Mouse (Mus musculus): Measurements from ENCODE around the gene Ppp1r12b. TPM values are rescaled to one million over a fixed set of nuclear protein-coding genes. Genes with fewer than 3 reads are reported as not detected.
"Not testable (repeated sequence)": the region's sequence is repeated elsewhere in the genome, so short reads cannot be mapped to it uniquely, and the experiment has no call there.

Ppp1r12b gene
- total RNA-seq, 2 experiments from 2014 or later, result 6.7 to 10.3 TPM

GRCm38 (mm10) chr1:134858344-134859053, 97.2 kb downstream of the Ppp1r12b start:
- ATAC-seq (replicated peaks; ENCODE audit: low FRiP score, low TSS enrichment, poor library complexity, severe bottlenecking), result no peak

DNA sequence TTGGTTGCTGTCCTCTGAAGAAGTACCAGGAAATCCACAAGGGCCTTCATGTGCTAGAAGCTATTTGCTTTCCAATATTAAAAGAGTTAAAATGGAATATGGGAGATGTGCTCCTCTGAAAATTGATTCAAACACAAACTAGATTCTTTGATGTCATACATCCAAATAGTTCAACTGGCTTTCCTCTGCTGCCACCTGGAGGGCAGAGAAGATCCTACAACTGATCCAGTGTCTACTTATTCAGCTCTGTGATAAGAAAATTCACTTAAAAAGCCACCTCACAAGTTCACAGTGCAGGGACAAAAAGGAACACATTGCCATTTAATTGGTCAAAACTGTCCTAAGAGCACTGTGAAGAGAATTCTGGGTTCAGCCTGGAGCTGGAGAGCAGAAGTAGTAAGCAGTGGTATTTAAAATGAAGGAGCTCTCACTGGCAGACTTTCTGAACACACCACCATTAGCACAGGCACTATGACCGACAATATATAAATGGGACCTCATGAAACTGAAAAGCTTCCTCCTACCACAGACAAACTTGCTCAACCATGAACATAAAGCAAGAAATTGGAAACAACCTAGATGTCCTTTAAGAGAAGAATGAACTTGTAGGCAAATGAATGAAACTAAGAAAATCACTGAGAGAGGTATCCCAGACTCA, 101.3 kb downstream of the Ppp1r12b start:
- peak; percentile 71 for ATAC-seq (replicated peaks; ENCODE audit: low FRiP score, low TSS enrichment, poor library complexity, severe bottlenecking)

DNA sequence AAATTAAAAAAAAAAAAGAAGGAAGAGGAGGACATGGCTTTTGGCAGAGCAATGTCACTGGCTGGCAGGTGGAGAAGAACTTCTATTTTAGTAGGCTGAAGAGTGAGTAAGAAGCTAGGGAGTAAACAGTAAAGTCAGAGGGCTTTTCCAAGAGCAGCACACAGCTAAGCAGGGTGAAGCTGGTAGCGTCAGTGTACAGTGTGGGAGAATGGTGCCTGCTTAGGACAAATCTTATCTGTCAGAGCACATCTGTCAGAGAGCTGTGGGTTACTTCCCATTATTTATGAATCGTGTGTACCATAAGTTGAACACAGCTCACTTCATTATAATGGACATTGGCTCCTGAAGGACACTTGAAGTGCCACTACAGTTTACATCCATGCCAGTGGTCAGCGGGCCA, 102.9 kb downstream of the Ppp1r12b start:
- peak; percentile 59; the same call in 1 of the 2 replicates for ATAC-seq (replicated peaks; ENCODE audit: low FRiP score, low TSS enrichment, poor library complexity, severe bottlenecking)

DNA sequence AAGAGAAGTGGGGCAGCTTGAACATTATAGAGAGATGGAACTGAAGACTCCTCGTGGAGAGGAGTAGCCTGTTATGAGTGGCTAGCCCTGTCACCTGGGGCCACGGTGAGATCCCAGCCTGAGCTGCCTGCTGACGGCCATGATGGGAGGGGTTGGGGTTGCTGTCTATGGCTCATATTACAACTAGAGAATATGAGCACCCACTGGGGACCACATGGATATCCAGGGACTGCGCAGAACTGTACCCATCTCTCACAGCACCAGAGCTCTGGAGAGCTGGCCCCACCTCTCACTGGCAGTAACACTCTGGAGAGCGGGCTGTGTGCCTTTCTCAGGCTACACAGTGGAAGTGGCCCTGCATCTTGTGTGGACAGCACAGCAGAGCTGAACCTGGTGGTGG, 104.5 kb downstream of the Ppp1r12b start:
- ATAC-seq (replicated peaks; ENCODE audit: low FRiP score, low TSS enrichment, poor library complexity, severe bottlenecking), result 0 out of 2 replicates have a peak, but pooled peaks have one; percentile 6

DNA sequence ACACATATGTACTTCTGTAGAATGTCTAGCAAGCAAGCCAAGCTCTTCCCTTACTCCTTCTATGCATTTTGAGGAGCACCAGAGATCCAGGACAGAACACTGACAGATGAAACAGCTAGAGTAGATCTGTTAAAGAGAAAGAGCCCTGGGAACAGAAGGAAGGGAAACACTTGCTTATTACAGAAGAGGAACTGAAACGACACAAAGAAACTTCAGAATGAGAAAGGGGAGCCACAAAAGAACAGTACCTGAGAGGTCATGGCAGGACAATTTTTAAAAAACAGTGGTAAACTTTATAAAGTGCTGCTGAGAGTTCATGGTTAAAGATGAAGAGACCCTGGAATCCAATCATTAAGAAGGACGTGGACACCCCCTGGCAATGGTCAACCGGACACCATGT, 105.4 kb downstream of the Ppp1r12b start:
- ATAC-seq (replicated peaks; ENCODE audit: low FRiP score, low TSS enrichment, poor library complexity, severe bottlenecking), result no peak

GRCm38 (mm10) chr1:134847851-134848250, 107.9 kb downstream of the Ppp1r12b start:
- ATAC-seq (replicated peaks; ENCODE audit: low FRiP score, low TSS enrichment, poor library complexity, severe bottlenecking), result no peak

GRCm38 (mm10) chr1:134846295-134846988, 109.3 kb downstream of the Ppp1r12b start:
- no peak for ATAC-seq (replicated peaks; ENCODE audit: low FRiP score, low TSS enrichment, poor library complexity, severe bottlenecking)

DNA sequence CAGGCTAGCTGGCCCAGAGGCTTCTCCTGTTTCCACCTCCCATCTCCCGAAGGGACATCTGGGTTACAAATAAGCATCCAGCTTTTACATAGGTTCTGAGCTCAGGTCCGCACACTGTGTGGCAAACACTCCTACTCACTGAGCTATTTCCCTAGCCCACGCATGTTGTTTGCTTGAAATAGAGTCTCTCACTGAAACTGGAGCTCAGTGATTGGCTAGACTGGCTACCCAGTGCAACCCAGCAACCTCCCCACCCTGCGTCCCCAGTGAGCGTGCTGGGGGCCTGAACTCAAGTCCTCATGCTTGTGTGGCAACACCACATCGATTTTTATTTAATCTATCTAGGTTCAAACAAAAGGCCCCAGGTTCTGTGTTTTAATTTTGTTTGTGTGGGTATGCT, 112.4 kb downstream of the Ppp1r12b start:
- no peak for ATAC-seq (replicated peaks; ENCODE audit: low FRiP score, low TSS enrichment, poor library complexity, severe bottlenecking)

GRCm38 (mm10) chr1:134836909-134837480, 118.7 kb downstream of the Ppp1r12b start:
- no peak for ATAC-seq (replicated peaks; ENCODE audit: low FRiP score, low TSS enrichment, poor library complexity, severe bottlenecking)

GRCm38 (mm10) chr1:134830881-134831280, 124.9 kb downstream of the Ppp1r12b start:
- ATAC-seq (replicated peaks; ENCODE audit: low FRiP score, low TSS enrichment, poor library complexity, severe bottlenecking), result not testable (repeated sequence)

DNA sequence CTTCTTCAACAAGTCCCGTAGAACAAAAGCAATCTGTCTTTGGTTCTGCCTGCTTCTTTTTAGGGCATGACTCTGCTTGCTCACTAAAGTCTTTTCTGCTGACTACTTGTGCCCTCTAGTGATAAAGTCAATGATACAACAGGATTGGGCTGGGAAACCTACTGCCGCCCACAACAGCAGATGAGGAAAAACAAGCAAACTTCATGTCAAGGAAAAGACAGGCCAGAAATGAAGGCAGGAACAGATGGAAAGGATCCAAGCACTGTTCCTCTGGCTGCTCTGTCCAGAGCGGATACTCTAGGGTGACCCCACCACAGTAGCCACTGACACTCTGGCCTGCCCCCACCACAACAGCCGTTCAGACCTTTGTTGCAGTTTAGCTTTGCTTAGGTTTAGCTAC, 126.1 kb downstream of the Ppp1r12b start:
- ATAC-seq (replicated peaks; ENCODE audit: low FRiP score, low TSS enrichment, poor library complexity, severe bottlenecking), result 0 out of 2 replicates have a peak, but pooled peaks have one; percentile 47

DNA sequence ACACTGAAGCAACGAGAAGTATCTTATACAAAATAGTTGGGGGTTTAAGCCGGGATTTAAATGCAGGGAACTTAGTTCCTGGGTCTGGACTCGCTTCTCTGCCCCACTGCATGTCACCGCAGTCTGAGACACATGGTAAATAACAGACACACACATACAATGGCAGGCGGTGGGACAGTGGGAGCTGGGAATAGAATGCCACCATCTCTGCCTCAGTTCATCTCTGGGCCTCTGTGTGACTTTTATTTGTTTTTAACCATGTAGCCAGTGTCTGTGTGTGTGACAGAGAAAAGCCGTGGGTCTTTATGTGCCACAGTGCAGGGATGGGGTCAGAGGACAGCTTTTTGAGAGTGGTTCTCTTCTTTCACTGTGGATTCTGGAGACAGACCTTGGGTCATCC, 130.8 kb downstream of the Ppp1r12b start:
- ATAC-seq (replicated peaks; ENCODE audit: low FRiP score, low TSS enrichment, poor library complexity, severe bottlenecking), result no peak

- no peak for ATAC-seq (replicated peaks; ENCODE audit: low FRiP score, low TSS enrichment, poor library complexity, severe bottlenecking)
Measured at GRCm38 (mm10) chr1:134823842-134824241, 131.9 kb downstream of the Ppp1r12b start.

DNA sequence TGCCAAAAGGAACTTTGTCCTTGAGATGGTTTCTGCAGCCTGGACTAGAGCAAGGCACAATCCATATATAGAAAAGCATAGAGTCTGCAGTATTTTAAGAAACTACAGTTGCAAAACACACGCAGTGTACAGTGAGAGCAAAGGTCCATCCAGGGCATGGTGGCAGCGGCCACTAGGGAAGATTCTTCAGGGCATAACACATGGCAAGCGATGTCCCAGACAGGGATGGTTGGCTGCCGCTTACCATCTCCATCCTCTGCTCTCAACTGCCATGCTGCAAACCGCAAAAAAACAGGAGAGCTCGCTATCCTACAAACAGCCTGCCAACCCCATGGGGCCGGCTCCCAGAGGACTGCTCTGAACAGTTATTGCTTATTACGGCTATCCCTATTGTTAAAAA, 132.4 kb downstream of the Ppp1r12b start:
- no peak for ATAC-seq (replicated peaks; ENCODE audit: low FRiP score, low TSS enrichment, poor library complexity, severe bottlenecking)

DNA sequence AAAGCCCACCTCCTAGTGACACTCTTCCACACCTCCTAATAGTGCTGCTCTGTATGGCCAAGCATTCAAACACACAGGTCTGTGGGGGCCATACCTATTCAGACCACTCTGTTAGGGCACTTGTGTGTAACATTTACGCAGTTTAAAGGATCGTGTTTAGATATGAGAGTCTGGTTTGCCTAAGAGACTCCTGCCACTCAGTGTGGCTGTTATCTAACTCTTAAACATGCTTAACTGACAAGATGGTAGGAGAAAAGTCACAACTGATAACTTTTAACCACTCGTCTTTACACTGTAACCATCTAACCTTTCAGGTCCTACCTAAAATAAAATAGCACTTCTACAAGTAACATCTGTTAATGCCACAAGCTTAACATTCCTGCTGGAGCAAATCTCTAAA, 134.9 kb downstream of the Ppp1r12b start:
- ATAC-seq (replicated peaks; ENCODE audit: low FRiP score, low TSS enrichment, poor library complexity, severe bottlenecking), result peak; percentile 62

DNA sequence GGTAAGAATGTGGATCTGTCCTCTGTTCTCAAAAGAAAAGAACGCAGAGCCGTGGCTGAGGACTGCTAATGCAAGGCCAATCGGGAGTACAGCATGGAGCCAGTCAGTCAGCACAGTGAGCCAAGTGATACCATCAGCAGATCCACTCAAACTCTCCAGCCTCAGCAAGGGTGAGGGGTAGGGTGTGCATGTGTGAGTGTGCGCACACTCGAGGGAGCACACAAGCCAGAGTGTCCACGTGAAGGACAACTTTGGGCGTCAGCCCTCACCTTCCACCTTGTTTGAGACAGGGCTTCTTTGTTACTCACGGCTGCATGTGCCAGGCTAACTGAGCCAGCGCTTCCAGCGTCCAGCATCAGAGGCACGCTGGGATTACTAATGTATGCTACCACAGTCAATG, 136.5 kb downstream of the Ppp1r12b start:
- ATAC-seq (replicated peaks; ENCODE audit: low FRiP score, low TSS enrichment, poor library complexity, severe bottlenecking), result no peak

GRCm38 (mm10) chr1:134818716-134819115, 137.0 kb downstream of the Ppp1r12b start:
- no peak for ATAC-seq (replicated peaks; ENCODE audit: low FRiP score, low TSS enrichment, poor library complexity, severe bottlenecking)

- ATAC-seq (replicated peaks; ENCODE audit: low FRiP score, low TSS enrichment, poor library complexity, severe bottlenecking), result no peak
Measured at GRCm38 (mm10) chr1:134817916-134818595, 137.7 kb downstream of the Ppp1r12b start.

DNA sequence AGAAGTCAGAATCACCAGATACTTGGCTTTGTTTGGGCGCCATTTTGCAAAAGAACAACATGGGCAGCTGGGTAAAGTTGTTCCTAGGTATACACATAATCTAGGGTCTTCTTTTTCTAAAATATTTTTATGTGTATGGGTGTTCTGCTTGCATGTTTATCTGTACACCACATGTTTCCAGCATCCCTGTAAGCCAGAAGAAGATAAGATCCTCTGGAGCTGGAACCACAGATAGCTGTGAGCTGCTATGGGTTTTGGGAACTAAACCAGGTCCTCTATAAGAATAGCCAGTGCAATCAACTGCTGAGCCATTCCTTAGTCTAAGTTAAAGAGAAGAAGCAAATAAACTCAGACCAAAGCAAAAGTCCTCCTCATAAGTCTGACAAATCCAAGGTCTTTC, 138.6 kb downstream of the Ppp1r12b start:
- no peak for ATAC-seq (replicated peaks; ENCODE audit: low FRiP score, low TSS enrichment, poor library complexity, severe bottlenecking)

DNA sequence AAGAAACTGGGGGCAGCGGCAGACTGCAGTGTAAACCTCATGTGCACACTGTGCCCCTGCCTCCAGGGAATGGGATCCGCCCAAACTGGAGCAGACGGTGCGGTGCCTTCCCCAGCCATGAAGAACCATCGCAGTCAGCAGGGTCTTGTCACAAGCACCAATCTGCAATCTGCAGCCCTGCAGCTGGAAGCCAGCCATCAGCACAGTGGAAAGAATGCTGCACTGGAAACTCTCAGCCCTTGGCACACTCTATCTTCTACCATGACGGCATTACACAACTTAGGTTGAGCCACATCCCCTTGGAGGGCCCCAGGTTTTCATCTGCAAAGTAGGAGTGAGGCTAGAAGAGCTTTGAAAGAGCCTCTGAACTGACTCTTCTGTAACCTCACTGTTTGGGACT, 139.1 kb downstream of the Ppp1r12b start:
- peak; percentile 91 for ATAC-seq (replicated peaks; ENCODE audit: low FRiP score, low TSS enrichment, poor library complexity, severe bottlenecking)
